Mouse (Mus musculus) spleen, adult 2 months (tissue): ENCODE data around the gene Nabp1. TPM values are rescaled to one million over a fixed set of nuclear protein-coding genes. Genes with fewer than 3 reads are reported as not detected.

ENCODE experiments used
- DNase-seq, 2 experiments: peaks; one replicate each; pipeline versions ENCODE4 v3.0.0 to v3.0.0-alpha.2; 2012 to 2021; ENCODE audit warnings: low spot score in 2 of 2, low read depth in 1 of 2
- H3K27ac ChIP-seq: fragments of 200-500 bp; 2 replicates; pipeline ENCODE4 v1.5.1; 2012; ENCODE audit warnings: low read length, inconsistent platforms; ENCODE audit not compliant: insufficient read depth
- H3K27me3 ChIP-seq: fragments of 200-500 bp; 2 replicates; pipeline ENCODE4 v1.6.1; 2012; ENCODE audit warnings: mild to moderate bottlenecking, moderate library complexity, low read length, inconsistent platforms; ENCODE audit not compliant: control insufficient read depth, insufficient read depth
- H3K36me3 ChIP-seq: fragments of 200-500 bp; 2 replicates; pipeline ENCODE4 v1.6.1; 2012; ENCODE audit warnings: mild to moderate bottlenecking, low read length, inconsistent platforms; ENCODE audit not compliant: control insufficient read depth, insufficient read depth
- H3K4me1 ChIP-seq: fragments of 200-500 bp; 2 replicates; pipeline ENCODE4 v1.6.1; 2011; ENCODE audit warnings: inconsistent platforms; ENCODE audit not compliant: control insufficient read depth, insufficient read depth, insufficient read length
- H3K4me3 ChIP-seq: fragments of 200-500 bp; 2 replicates; pipeline ENCODE4 v1.5.1; 2011; ENCODE audit warnings: mild to moderate bottlenecking, inconsistent platforms; ENCODE audit not compliant: insufficient read depth, insufficient read length; ENCODE audit errors: extremely low read depth
- CTCF ChIP-seq: fragments of 200-500 bp; IDR thresholded peaks from 2 replicates; pipeline ENCODE4 v1.5.1; 2011; ENCODE audit warnings: mild to moderate bottlenecking, inconsistent platforms; ENCODE audit not compliant: insufficient read depth, insufficient read length, insufficient replicate concordance; ENCODE audit errors: extremely low read depth
- POLR2A ChIP-seq: fragments of 200-500 bp; IDR thresholded peaks from 2 replicates; pipeline ENCODE4 v1.6.1; 2011; ENCODE audit warnings: low read depth, low read length, inconsistent platforms
- WGBS: fragments of 180-500 bp; shearing (Covaris S2); methylation state at CpG from one replicate; pipeline ENCODE4 v1.1.7; 2018; 5-methylcytosine and 5-hydroxymethylcytosine counted together
- polyA plus RNA-seq: library from polyadenylated mRNA; depleted of rRNA; stranded (reverse); fragments of >200 nt; gene quantifications from 2 replicates; pipeline ENCODE4 v1.2.3, GENCODE M21; 2012

Nabp1 gene
- polyA plus RNA-seq, 1 experiment, result 11.7 TPM

- Histone ChIP-seq H3K27ac (no peak overlapping the region), H3K4me3 (no peak overlapping the region), H3K4me1 (peaks cover 5% of the 10 kb centered on the region), H3K36me3 (no peaks in the 10 kb centered on the region), H3K27me3 (no peaks in the 10 kb centered on the region)
- 70% methylated on average over 4 of the region's 4 CpGs for WGBS
- no peak for DNase-seq
- no peak for TF ChIP-seq POLR2A
- no peak for TF ChIP-seq CTCF
Measured at GRCm38 (mm10) chr1:51506236-51506635, 28.0 kb upstream of the Nabp1 start.

- Histone ChIP-seq H3K27me3 (no peaks in the 10 kb centered on the region), H3K4me1 (peaks cover 5% of the 10 kb centered on the region), H3K36me3 (no peaks in the 10 kb centered on the region), H3K4me3 (no peak overlapping the region), H3K27ac (no peak overlapping the region)
- WGBS, result 90% methylated on average over 1 of the region's 1 CpGs
- DNase-seq, result no peak
- no peak for TF ChIP-seq POLR2A
- no peak for TF ChIP-seq CTCF
Measured at GRCm38 (mm10) chr1:51505632-51506031, 27.4 kb upstream of the Nabp1 start.

DNA sequence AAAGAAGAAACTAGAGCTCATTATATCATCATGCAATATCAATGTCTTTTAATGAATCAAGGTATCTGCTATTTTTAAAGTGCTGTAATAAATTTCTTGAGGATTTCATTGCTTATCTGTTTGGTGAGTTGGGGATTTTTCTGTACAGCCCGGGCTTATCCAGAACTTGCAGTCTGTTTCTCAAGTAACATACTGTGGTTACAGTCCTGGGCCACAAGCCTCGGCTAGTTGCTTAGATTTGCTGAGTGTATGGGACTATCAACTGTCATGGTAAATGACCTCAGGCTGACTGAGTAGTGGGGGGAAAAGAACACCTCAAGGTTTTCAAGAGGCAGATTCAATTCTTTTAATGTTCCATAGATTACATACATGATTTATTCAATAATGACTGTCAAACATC is 24.8 kb upstream of the Nabp1 start:
- no peaks in the 10 kb centered on the region for H3K36me3 ChIP-seq
- H3K27ac ChIP-seq, result no peak overlapping the region
- no peak overlapping the region for H3K4me3 ChIP-seq
- no peak for TF ChIP-seq POLR2A
- TF ChIP-seq CTCF, result no peak
- no peaks in the 10 kb centered on the region for H3K27me3 ChIP-seq
- no peak for DNase-seq
- H3K4me1 ChIP-seq, result no peaks in the 10 kb centered on the region; the same call in 1 of the 2 replicates
- 61% methylated on average over 2 of the region's 2 CpGs for WGBS

- WGBS, result 72% methylated on average over 5 of the region's 5 CpGs
- TF ChIP-seq POLR2A, result no peak
- TF ChIP-seq CTCF, result no peak
- H3K27me3 ChIP-seq, result no peaks in the 10 kb centered on the region
Measured at GRCm38 (mm10) chr1:51502353-51502752, 24.1 kb upstream of the Nabp1 start.

GRCm38 (mm10) chr1:51501251-51501650 is 23.0 kb upstream of the Nabp1 start:
- TF ChIP-seq POLR2A, result no peak
- TF ChIP-seq CTCF, result no peak
- H3K4me3 ChIP-seq, result no peak overlapping the region
- no peaks in the 10 kb centered on the region; the same call in 1 of the 2 replicates for H3K4me1 ChIP-seq
- H3K36me3 ChIP-seq, result no peaks in the 10 kb centered on the region
- no peaks in the 10 kb centered on the region for H3K27me3 ChIP-seq
- H3K27ac ChIP-seq, result no peak overlapping the region
- DNase-seq, result no peak
- WGBS, result 41% methylated on average over 12 of the region's 12 CpGs

More at GRCm38 (mm10) chr1:51502353-51502752, 24.1 kb upstream of the Nabp1 start:
- Histone ChIP-seq H3K4me1 (no peaks in the 10 kb centered on the region; the same call in 1 of the 2 replicates), H3K4me3 (no peak overlapping the region), H3K36me3 (no peaks in the 10 kb centered on the region), H3K27ac (no peak overlapping the region)
- DNase-seq, result no peak

GRCm38 (mm10) chr1:51498601-51499098 is 20.4 kb upstream of the Nabp1 start:
- TF ChIP-seq CTCF, result no peak
- TF ChIP-seq POLR2A, result no peak
- 60% methylated on average over 2 of the region's 2 CpGs for WGBS

GRCm38 (mm10) chr1:51496163-51496562 is 17.9 kb upstream of the Nabp1 start:
- H3K36me3 ChIP-seq, result no peaks in the 10 kb centered on the region
- H3K27ac ChIP-seq, result no peak overlapping the region
- 96% methylated on average over 1 of the region's 1 CpGs for WGBS
- no peaks in the 10 kb centered on the region; the same call in 1 of the 2 replicates for H3K4me1 ChIP-seq
- TF ChIP-seq CTCF (no peak), POLR2A (no peak)
- no peaks in the 10 kb centered on the region for H3K27me3 ChIP-seq
- no peak overlapping the region for H3K4me3 ChIP-seq
- DNase-seq, result no peak

More at GRCm38 (mm10) chr1:51498601-51499098, 20.4 kb upstream of the Nabp1 start:
- H3K36me3 ChIP-seq, result no peaks in the 10 kb centered on the region
- H3K4me3 ChIP-seq, result no peak overlapping the region
- H3K27me3 ChIP-seq, result no peaks in the 10 kb centered on the region
- DNase-seq, result no peak
- no peak overlapping the region for H3K27ac ChIP-seq
- H3K4me1 ChIP-seq, result no peaks in the 10 kb centered on the region; the same call in 1 of the 2 replicates
